Mouse (Mus musculus): ENCODE results near the gene Adm2. TPM values are rescaled to one million over a fixed set of nuclear protein-coding genes. Genes with fewer than 3 reads are reported as not detected.

Gene Adm2
- not detected in 4 replicates for total RNA-seq (2023; ENCODE audit: inconsistent age)

DNA sequence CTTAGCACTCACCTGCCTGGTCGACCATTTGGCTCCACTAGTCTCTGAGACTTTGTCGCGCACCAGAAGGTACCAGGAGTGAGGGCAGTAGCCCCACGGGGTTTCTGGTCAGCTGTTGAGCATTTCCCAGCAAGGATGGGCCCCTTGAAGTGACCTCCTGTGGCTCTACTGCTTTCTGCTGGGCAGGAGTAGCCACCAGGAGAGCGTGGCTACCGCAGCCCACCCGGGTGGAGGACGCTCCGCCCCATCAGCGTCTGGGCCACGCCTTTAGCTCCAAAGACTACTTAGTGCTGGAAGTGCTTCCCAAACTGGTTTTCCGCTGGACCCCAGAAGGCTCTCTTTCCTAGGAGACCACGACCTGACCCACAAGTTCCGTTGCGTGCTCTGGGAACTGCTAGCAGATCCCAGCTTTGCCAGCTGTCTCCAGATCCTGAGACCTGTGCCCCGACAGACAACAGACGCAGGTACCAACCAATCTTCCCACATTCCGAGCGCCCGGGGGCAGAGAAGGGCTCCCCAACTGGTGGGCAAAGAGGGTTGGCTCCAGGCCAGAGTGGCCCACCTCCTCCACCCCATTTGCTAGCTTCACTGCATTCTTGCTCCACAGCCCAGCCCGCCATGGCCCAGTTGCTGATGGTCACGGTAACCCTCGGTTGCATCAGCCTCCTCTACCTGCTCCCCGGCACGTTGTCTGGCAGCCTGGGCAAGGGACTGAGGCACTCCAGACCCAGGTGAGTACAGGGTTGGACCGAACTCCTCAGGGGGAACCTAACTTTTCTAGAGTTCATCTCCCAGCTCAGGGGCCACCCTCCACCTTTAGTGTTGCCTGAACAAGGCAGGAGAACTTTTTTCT is at the start of gene Adm2:
Gene Adm2, plus strand, starts transcription at position 51 of the 853 bp plus-strand sequence.

DNA sequence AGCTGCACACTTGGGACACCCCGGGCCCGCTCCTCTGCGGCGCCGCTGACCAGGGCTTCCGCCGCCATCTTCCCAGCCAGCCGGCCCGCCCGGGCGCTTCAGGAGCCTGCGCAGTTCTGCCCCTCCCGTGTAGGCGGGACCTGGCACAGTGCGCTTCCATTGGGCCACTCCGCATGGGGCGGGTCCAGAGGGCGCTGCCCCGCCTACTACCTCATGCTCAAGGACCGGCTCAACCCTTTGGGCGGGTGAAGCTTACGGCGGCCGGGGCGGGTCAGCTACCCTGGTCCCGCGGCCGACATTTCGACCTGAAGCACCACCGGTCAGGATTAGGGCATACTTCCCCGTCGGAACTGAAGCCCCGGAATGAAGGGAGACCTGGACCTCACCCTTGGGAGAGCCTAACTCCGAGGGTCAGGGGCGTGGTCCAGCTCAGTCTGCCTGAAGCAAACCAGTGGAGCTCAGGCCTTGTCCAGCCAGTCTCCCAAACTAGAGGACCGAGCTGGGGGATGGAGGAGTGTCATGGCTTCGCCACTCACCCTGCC is 7.3 kb upstream of the Adm2 start, which contains the start of gene Sbf1:
Gene Sbf1, minus strand, starts transcription at position 122 of the 542 bp plus-strand sequence.

DNA sequence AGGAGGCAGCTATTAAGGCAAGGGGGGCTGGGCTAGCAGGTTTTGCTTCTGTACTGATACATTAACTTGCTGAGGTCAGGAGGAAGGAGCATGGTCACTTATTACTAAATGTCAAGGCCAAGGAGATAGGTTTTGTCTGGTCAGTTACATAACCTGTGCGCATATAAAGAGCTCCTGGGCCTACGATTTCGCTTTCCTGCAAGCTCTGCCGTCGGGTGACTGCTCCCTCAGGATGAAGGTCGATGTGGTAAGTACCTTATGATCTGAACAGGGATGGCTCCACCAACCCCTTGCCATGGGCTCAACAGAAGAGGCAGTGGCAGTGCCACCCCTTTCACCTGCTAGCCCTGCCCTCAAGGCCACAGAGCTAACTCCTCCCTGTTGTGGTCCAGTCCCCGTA is 11.8 kb downstream of the Adm2 start, which contains the start of gene Miox:
Gene Miox, plus strand, starts transcription at position 128 of the 400 bp plus-strand sequence.

DNA sequence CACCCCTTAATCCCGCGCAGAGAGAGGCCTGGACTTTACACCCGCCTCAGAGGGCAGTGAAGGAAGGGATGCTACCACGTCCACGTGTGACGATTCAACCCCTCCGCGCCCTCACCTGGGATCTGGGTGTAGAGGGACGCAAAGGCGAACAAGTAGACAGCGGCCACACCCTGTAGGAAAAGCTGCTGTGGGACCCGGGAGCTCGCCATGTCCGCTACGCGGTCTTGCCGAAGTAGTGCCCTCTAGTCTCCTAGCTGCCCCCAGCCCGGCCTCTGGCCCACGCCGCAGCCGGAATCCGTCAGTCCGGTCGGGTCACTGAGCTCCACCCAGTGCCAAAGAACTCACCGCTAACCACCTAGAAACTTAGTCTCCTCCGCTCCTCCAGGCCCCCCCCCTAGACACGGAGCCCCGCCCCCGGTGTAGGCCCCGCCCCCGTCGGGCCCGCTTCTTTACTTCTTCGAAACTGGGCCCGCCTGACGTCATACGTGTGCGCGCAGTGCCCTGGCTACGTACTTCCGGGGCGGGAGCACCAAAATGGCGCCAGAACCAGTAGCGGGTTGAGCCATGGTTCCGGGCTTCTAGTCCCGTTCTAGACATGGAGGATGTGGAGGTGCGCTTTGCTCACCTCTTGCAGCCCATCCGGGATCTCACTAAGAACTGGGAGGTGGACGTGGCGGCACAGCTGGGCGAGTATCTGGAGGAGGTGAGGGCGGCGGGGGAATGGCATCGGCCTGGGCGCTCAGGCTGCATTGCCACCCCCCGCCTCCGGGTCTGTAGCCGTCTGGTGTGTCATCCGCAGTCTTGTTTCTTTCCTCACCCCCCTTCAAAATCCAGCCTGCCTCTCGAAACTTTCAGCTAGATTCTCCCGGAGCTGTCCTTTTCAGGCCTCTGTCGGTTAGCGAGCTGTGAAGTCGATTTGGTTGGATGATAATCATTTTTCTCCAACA is 33.0 kb downstream of the Adm2 start, which contains the start of the genes Lmf2 and Ncaph2:
Gene Lmf2, minus strand, starts transcription at position 419 of the 947 bp plus-strand sequence.
Gene Ncaph2, plus strand, starts transcription at position 479 of the 947 bp plus-strand sequence.

DNA sequence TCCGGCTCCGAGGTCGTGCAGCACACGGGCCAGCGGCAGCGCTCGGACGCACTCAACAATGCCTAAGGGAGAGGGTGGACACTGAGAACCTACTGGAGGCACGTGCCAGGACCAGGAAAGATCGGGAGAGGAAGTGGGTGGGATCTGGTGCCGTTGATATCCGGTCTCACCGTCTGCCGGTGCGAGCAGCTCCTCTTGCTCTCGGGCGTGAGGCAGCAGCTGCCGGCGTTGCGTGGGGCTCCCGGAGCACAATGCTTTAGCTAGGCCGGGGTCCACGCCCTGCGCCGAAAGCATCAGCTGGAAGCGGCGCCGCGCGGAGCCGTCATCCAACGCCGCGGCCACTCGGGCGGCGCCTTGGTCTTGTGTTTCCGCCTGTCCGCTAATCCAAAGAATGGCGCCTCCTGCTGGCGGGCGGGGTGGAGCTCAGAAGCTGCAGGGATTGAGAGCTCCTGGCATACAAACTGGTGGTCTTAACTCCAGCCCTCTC is 51.3 kb downstream of the Adm2 start, which contains the start of gene Sco2:
Gene Sco2, minus strand, starts transcription at position 85 of the 487 bp plus-strand sequence.

Other genes starting within 250 kb of the Adm2 start
- 52.0 to 60.0 TPM (median 55.2 TPM) in 4 replicates for gene Trabd, start 247.6 kb upstream of the Adm2 start, total RNA-seq (2023; ENCODE audit: inconsistent age)
- gene Selenoo, start 233.6 kb upstream of the Adm2 start, total RNA-seq (2023; ENCODE audit: inconsistent age): 25.5 to 30.5 TPM (median 26.4 TPM) in 4 replicates
- 49.7 to 54.4 TPM (median 51.7 TPM) in 4 replicates for gene Tubgcp6, start 199.6 kb upstream of the Adm2 start, total RNA-seq (2023; ENCODE audit: inconsistent age)
- 92.4 to 97.6 TPM (median 94.4 TPM) in 4 replicates for gene Hdac10, start 194.0 kb upstream of the Adm2 start, total RNA-seq (2023; ENCODE audit: inconsistent age)
- gene Mapk12, start 182.0 kb upstream of the Adm2 start, total RNA-seq (2023; ENCODE audit: inconsistent age): 8.8 to 11.9 TPM (median 10.5 TPM) in 4 replicates
- 73.7 to 80.8 TPM (median 77.0 TPM) in 4 replicates for gene Mapk11, start 173.1 kb upstream of the Adm2 start, total RNA-seq (2023; ENCODE audit: inconsistent age)
- gene Plxnb2, start 141.9 kb upstream of the Adm2 start, total RNA-seq (2023; ENCODE audit: inconsistent age): 7.2 to 13.8 TPM (median 10.2 TPM) in 4 replicates
- 26.4 to 33.2 TPM (median 31.3 TPM) in 4 replicates for gene Dennd6b, start 126.2 kb upstream of the Adm2 start, total RNA-seq (2023; ENCODE audit: inconsistent age)
- gene Ppp6r2, start 111.2 kb upstream of the Adm2 start, total RNA-seq (2023; ENCODE audit: inconsistent age): 57.9 to 61.0 TPM (median 59.6 TPM) in 4 replicates
- 231 to 274 TPM (median 254 TPM) in 4 replicates for gene Sbf1, start 7.4 kb upstream of the Adm2 start, total RNA-seq (2023; ENCODE audit: inconsistent age)
- gene Miox, start 11.7 kb downstream of the Adm2 start, total RNA-seq (2023; ENCODE audit: inconsistent age): not detected in 4 replicates
- gene Lmf2, start 32.9 kb downstream of the Adm2 start, total RNA-seq (2023; ENCODE audit: inconsistent age): 40.7 to 60.9 TPM (median 56.0 TPM) in 4 replicates
- gene Ncaph2, start 33.0 kb downstream of the Adm2 start, total RNA-seq (2023; ENCODE audit: inconsistent age): 125 to 135 TPM (median 132 TPM) in 4 replicates
- gene Sco2, start 51.1 kb downstream of the Adm2 start, total RNA-seq (2023; ENCODE audit: inconsistent age): 17.1 to 18.9 TPM (median 18.3 TPM) in 4 replicates
- 0.39 to 1.3 TPM (median 0.75 TPM) in 4 replicates for gene Tymp, start 54.3 kb downstream of the Adm2 start, total RNA-seq (2023; ENCODE audit: inconsistent age)
- not detected in 4 replicates for gene Odf3b, start 56.6 kb downstream of the Adm2 start, total RNA-seq (2023; ENCODE audit: inconsistent age)
- gene Klhdc7b, start 62.2 kb downstream of the Adm2 start, total RNA-seq (2023; ENCODE audit: inconsistent age): not detected in 4 replicates
- gene Syce3, start 87.8 kb downstream of the Adm2 start, total RNA-seq (2023; ENCODE audit: inconsistent age): not detected in 4 replicates
- gene Cpt1b, start 103.1 kb downstream of the Adm2 start, total RNA-seq (2023; ENCODE audit: inconsistent age): 7.3 to 12.6 TPM (median 8.2 TPM) in 4 replicates
- gene C730034F03Rik, start 106.9 kb downstream of the Adm2 start, total RNA-seq (2023; ENCODE audit: inconsistent age): 8.6 to 15.8 TPM (median 10.5 TPM) in 4 replicates
- 1.6 to 2.3 TPM in 2 of 4 replicates, not detected in the others for gene Gm44502, start 107.0 kb downstream of the Adm2 start, total RNA-seq (2023; ENCODE audit: inconsistent age)
- gene Chkb, start 107.2 kb downstream of the Adm2 start, total RNA-seq (2023; ENCODE audit: inconsistent age): 312 to 334 TPM (median 321 TPM) in 4 replicates
- not detected in 4 replicates for gene Mapk8ip2, start 131.2 kb downstream of the Adm2 start, total RNA-seq (2023; ENCODE audit: inconsistent age)
- gene Arsa, start 154.7 kb downstream of the Adm2 start, total RNA-seq (2023; ENCODE audit: inconsistent age): 15.7 to 19.9 TPM (median 17.7 TPM) in 4 replicates
- gene Shank3, start 176.9 kb downstream of the Adm2 start, total RNA-seq (2023; ENCODE audit: inconsistent age): 0.26 TPM in 1 of 4 replicates, not detected in the others
- not detected in 4 replicates for gene Acr, start 245.6 kb downstream of the Adm2 start, total RNA-seq (2023; ENCODE audit: inconsistent age)